Mouse (Mus musculus): ENCODE measurements at regions not wholly inside any gene's neighbourhood (a gene's known extent, or its start where the extent isn't known, plus 50 kb on each side); places are given as distances from the start of the nearest gene placed in this dataset.
A peak's percentile ranks its signal among the peaks of the same experiment; 100 is the strongest.
"Not testable (repeated sequence)": the region's sequence is repeated elsewhere in the genome, so short reads cannot be mapped to it uniquely, and the experiment has no call there.

- no peak for DNase-seq (ENCODE audit: low read depth)
Observed at GRCm38 (mm10) chr5:40441239-40441638, 686.0 kb upstream of the Hs3st1 start.

DNA sequence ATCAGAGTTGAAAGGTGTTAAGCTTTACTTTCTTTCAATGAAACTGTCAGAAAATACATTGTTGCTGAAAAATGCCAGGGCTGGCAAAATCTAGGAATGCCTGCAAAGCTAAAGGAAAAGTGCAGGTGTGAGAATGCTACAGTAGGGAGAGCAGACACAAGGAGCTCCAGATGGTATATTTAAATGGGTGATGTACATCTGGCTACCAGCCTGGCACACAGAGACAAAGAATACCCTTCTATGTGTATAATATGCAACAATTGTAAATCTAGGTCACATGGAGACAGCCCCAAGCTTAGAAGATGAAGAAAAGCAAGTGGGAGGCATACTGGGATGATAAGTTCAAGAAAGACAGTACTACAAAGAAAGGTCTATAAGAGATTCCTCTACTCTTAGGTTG is 647.4 kb upstream of the Hs3st1 start:
- DNase-seq (ENCODE audit: low read depth), result no peak

DNA sequence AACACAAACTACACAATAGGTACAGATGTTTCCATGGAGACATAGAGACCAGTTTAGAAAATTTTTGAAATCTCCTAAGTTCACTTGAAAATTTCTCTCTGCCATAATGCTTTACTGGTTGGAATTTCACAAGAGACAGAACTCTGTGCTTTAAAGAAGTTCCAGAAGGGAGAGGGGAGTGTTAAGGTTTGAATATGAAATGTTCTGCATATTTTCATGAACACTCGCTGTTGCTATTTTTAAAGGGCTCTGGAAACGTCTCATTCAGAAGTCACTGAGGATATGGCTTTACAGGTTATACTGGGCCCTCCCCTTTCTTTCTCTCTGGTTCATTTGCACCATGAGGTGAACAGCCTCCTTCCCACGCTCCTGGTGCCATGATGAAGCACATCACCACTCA is 639.5 kb upstream of the Hs3st1 start:
- DNase-seq (ENCODE audit: low read depth), result no peak

DNA sequence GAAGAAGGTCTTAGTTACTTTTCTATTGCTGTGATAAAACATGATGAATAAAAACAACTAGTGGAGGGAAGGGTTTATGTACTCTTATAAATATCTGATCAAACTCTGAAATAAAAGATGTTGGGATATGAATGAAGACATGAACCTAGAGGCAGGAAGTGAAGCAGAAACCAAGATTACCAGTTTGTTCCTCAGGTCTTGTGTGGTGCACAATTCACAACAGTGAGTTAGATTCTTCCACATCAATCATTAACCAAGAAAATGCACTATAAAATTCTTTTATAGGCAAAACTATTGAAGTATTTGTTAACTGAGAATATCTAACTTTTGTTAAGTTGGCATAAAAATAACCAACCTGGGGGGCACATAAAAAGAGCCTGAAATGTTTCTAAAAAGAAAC is 634.3 kb upstream of the Hs3st1 start:
- no peak for DNase-seq (ENCODE audit: low read depth)

DNA sequence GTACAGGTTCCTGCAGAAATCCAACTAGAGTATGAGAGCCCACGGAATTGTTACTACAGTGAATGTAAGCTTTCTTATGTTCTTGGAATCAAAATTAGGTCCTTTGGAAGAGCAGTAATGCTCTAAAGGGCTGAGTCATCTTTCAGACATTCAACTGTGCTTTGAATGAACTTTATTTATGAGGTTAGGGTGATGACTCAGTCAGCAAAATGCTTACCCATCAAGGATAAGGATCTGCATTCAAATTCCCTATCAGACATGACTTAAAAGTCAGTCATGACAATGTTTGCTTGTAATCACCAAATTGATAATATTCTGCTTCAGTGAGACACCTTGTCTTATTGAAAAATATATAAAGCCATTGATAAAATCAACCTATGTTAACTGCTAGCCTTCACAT is 611.7 kb upstream of the Hs3st1 start:
- DNase-seq (ENCODE audit: low read depth), result no peak

- DNase-seq (ENCODE audit: low read depth), result no peak
Observed at GRCm38 (mm10) chr5:40331237-40331636, 576.0 kb upstream of the Hs3st1 start.

- DNase-seq (ENCODE audit: low read depth), result no peak
Observed at GRCm38 (mm10) chr5:40308510-40308909, 553.2 kb upstream of the Hs3st1 start.

GRCm38 (mm10) chr5:40304777-40305176 is 549.5 kb upstream of the Hs3st1 start:
- DNase-seq (ENCODE audit: low read depth), result not testable (repeated sequence)

- no peak for DNase-seq (ENCODE audit: low read depth)
Observed at GRCm38 (mm10) chr5:40294868-40295693, 539.8 kb upstream of the Hs3st1 start.

GRCm38 (mm10) chr5:40282330-40282729 is 527.1 kb upstream of the Hs3st1 start:
- peak; percentile 0 for DNase-seq (ENCODE audit: low read depth)

DNA sequence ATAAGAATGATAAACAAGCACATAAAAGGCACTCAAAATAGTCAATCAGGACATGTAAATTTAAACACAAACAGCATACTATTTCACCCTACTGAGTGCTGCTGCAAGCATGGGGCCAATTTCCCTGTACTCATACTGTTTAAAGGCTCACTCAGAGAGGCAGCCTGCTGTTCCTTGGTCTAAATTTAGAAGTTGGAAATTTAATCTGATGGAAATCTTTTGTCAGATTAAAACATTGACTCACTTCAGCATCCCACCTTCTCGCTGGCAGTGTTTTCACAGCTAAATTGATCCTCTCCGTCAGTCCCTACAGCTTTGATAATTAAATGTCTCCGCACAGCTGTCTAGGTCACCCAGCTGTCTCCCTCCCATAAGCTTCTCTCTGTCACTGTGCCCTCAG is 491.4 kb upstream of the Hs3st1 start:
- no peak for DNase-seq (ENCODE audit: low read depth)

Measured in 416B (cell line).